Mouse (Mus musculus) layer of hippocampus, postnatal 14 days (tissue): ENCODE measurements around the gene Srr. TPM values are rescaled to one million over a fixed set of nuclear protein-coding genes. Genes with fewer than 3 reads are reported as not detected.
A peak's percentile ranks its signal among the peaks of the same experiment; 100 is the strongest.

Experiments
- DNase-seq, 2 experiments: peaks; one replicate each; pipeline ENCODE4 v3.0.0; 2021 to 2022; ENCODE audit warnings: low spot score in 2 of 2, mixed read lengths in 1 of 2
- total RNA-seq, 2 experiments: library from RNA; stranded (reverse); gene quantifications; 2 replicates each; pipeline ENCODE4 v1.2.3; 2021

Srr gene
- total RNA-seq, 2 experiments from 2014 or later: 94.4 to 98.0 TPM

- no peak for DNase-seq
Observed at GRCm38 (mm10) chr11:74908618-74909399, 16.9 kb downstream of the Srr start.

GRCm38 (mm10) chr11:74907850-74908249, 17.9 kb downstream of the Srr start:
- no peak for DNase-seq

GRCm38 (mm10) chr11:74902416-74902815, 23.3 kb downstream of the Srr start:
- no peak for DNase-seq

- DNase-seq: no peak
Observed at GRCm38 (mm10) chr11:74901555-74901954, 24.2 kb downstream of the Srr start.

GRCm38 (mm10) chr11:74898517-74898827, 27.3 kb downstream of the Srr start:
- no peak for DNase-seq

GRCm38 (mm10) chr11:74897678-74898516, 27.9 kb downstream of the Srr start, which contains the start of gene Tsr1:
Gene Tsr1 (plus strand): TSS chr11:74898071.
- peak; percentile 86 to 88 for DNase-seq

GRCm38 (mm10) chr11:74896901-74897677, 28.7 kb downstream of the Srr start, which contains the start of gene Sgsm2:
Gene Sgsm2 (minus strand): TSS chr11:74897060.
- DNase-seq: peak; percentile 60 to 75

- DNase-seq: peak; percentile 60 to 64
Observed at GRCm38 (mm10) chr11:74895980-74896900, 29.5 kb downstream of the Srr start.

GRCm38 (mm10) chr11:74894619-74895018, 31.1 kb downstream of the Srr start:
- no peak for DNase-seq

- DNase-seq: no peak
Observed at GRCm38 (mm10) chr11:74883098-74883497, 42.6 kb downstream of the Srr start.

GRCm38 (mm10) chr11:74881979-74882378, 43.8 kb downstream of the Srr start:
- DNase-seq: peak; percentile 29 to 49

GRCm38 (mm10) chr11:74880999-74881398, 44.7 kb downstream of the Srr start:
- no peak for DNase-seq

- DNase-seq: peak; percentile 69 to 79
Observed at GRCm38 (mm10) chr11:74876801-74877200, 48.9 kb downstream of the Srr start.

- peak in 1 of 2 experiments; percentile 46 for DNase-seq
Observed at GRCm38 (mm10) chr11:74874630-74875029, 51.1 kb downstream of the Srr start.

GRCm38 (mm10) chr11:74870991-74871622, 54.6 kb downstream of the Srr start:
- peak; percentile 60 to 61 for DNase-seq

- DNase-seq: no peak
Observed at GRCm38 (mm10) chr11:74870544-74870943, 55.2 kb downstream of the Srr start.

- DNase-seq: no peak
Observed at GRCm38 (mm10) chr11:74869603-74870002, 56.1 kb downstream of the Srr start.

GRCm38 (mm10) chr11:74868046-74868760, 57.5 kb downstream of the Srr start:
- DNase-seq: no peak

- peak in 1 of 2 experiments; percentile 33 for DNase-seq
Observed at GRCm38 (mm10) chr11:74867181-74867580, 58.6 kb downstream of the Srr start.
